Mouse (Mus musculus) MEL (cell line): ENCODE measurements around the gene Ski. TPM values are rescaled to one million over a fixed set of nuclear protein-coding genes. Genes with fewer than 3 reads are reported as not detected.
A peak's percentile ranks its signal among the peaks of the same experiment; 100 is the strongest.

Source experiments
- DNase-seq: peaks from one replicate; pipeline ENCODE4 v3.0.0; 2011; ENCODE audit warnings: low read depth, low spot score
- H3K27ac ChIP-seq: 2 replicates; pipeline ENCODE4 v1.5.1; 2012; ENCODE audit warnings: low read depth, mild to moderate bottlenecking, control low read depth, low read length, moderate library complexity; ENCODE audit not compliant: control insufficient read depth
- H3K27me3 ChIP-seq, 2 experiments: fragments of 150-350 bp in 1 of 2; sonication (generic) in 1 of 2; 2 replicates each; pipeline ENCODE4 v1.6.1; 2012; ENCODE audit warnings: low read length in 2 of 2, mild to moderate bottlenecking in 2 of 2, improper control_type of control experiment in 1 of 2, moderate library complexity in 1 of 2; ENCODE audit not compliant: insufficient read depth in 2 of 2, control insufficient read depth in 1 of 2
- H3K36me3 ChIP-seq, 2 experiments: 2 replicates each; pipeline ENCODE4 v1.6.1; 2012 to 2014; ENCODE audit warnings: low read length in 2 of 2, improper control_type of control experiment in 1 of 2, inconsistent platforms in 1 of 2, mild to moderate bottlenecking in 1 of 2; ENCODE audit not compliant: insufficient read depth in 2 of 2, control insufficient read depth in 1 of 2
- H3K4me1 ChIP-seq, 2 experiments: fragments of 150-350 bp in 1 of 2; sonication (generic) in 1 of 2; 2 replicates each; pipeline ENCODE4 v1.6.1; 2012; ENCODE audit warnings: low read length in 2 of 2, improper control_type of control experiment in 1 of 2, mild to moderate bottlenecking in 1 of 2; ENCODE audit not compliant: insufficient read depth in 2 of 2, control insufficient read depth in 1 of 2
- H3K4me3 ChIP-seq, 2 experiments: fragments of 150-350 bp in 1 of 2; sonication (generic) in 1 of 2; 2 replicates each; pipeline ENCODE4 v1.5.1; 2012; ENCODE audit warnings: low read depth in 2 of 2, low read length in 2 of 2, mild to moderate bottlenecking in 2 of 2, moderate library complexity in 2 of 2, control low read depth in 1 of 2, improper control_type of control experiment in 1 of 2; ENCODE audit not compliant: control insufficient read depth in 1 of 2, insufficient read depth in 1 of 2
- H3K79me2 ChIP-seq: 2 replicates; pipeline ENCODE4 v1.6.1; 2012; ENCODE audit warnings: mild to moderate bottlenecking, low read length, moderate library complexity; ENCODE audit not compliant: control insufficient read depth, poor library complexity, insufficient read depth
- H3K9ac ChIP-seq: 2 replicates; pipeline ENCODE4 v1.6.1; 2012; ENCODE audit warnings: low read depth, mild to moderate bottlenecking, control low read depth, low read length, moderate library complexity; ENCODE audit not compliant: control insufficient read depth, poor library complexity, severe bottlenecking
- H3K9me3 ChIP-seq: fragments of 150-350 bp; sonication (generic); replicated peaks from 2 replicates; pipeline ENCODE4 v1.6.1; 2012; ENCODE audit warnings: mild to moderate bottlenecking, low read length, improper control_type of control experiment, moderate library complexity; ENCODE audit not compliant: insufficient read depth
- CTCF ChIP-seq, 3 experiments: IDR thresholded peaks in 2 of 3; conservative IDR thresholded peaks in 1 of 3; 2 replicates each; pipeline ENCODE4 v1.5.1; 2011 to 2012; ENCODE audit warnings: low read length in 3 of 3, low read depth in 2 of 3, mild to moderate bottlenecking in 2 of 3, improper control_type of control experiment in 1 of 3, inconsistent platforms in 1 of 3, mixed read lengths in 1 of 3, moderate library complexity in 1 of 3; ENCODE audit not compliant: control insufficient read depth in 1 of 3, insufficient read depth in 1 of 3, poor library complexity in 1 of 3, severe bottlenecking in 1 of 3
- ELF1 ChIP-seq: IDR thresholded peaks from 2 replicates; pipeline ENCODE4 v1.6.1; 2014; ENCODE audit warnings: low read depth, mild to moderate bottlenecking, inconsistent platforms, low read length, improper control_type of control experiment, moderate library complexity
- ETS1 ChIP-seq: IDR thresholded peaks from 2 replicates; pipeline ENCODE4 v1.6.1; 2012; ENCODE audit warnings: low read depth, mild to moderate bottlenecking, inconsistent platforms, low read length, improper control_type of control experiment, moderate library complexity
- GATA1 ChIP-seq: IDR thresholded peaks from 2 replicates; pipeline ENCODE4 v1.6.1; 2011; ENCODE audit warnings: low read depth, low read length, improper control_type of control experiment
- HCFC1 ChIP-seq: IDR thresholded peaks from 2 replicates; pipeline ENCODE4 v1.6.1; 2012; ENCODE audit warnings: low read depth, mild to moderate bottlenecking, inconsistent platforms, low read length, improper control_type of control experiment, moderate library complexity
- JUND ChIP-seq: IDR thresholded peaks from 2 replicates; pipeline ENCODE4 v1.6.1; 2011; ENCODE audit warnings: low read depth, mild to moderate bottlenecking, improper control_type of control experiment, low read length
- KAT2A ChIP-seq: conservative IDR thresholded peaks from 2 replicates; pipeline ENCODE4 v1.6.1; 2012; ENCODE audit warnings: low read depth, low read length, improper control_type of control experiment, inconsistent platforms
- MAFK ChIP-seq: IDR thresholded peaks from 2 replicates; pipeline ENCODE4 v1.6.1; 2011; ENCODE audit warnings: low read depth, mild to moderate bottlenecking, low read length, improper control_type of control experiment, borderline replicate concordance
- MAX ChIP-seq: IDR thresholded peaks from 2 replicates; pipeline ENCODE4 v1.6.1; 2011; ENCODE audit warnings: low read length, improper control_type of control experiment
- MAZ ChIP-seq: IDR thresholded peaks from 2 replicates; pipeline ENCODE4 v1.6.1; 2012; ENCODE audit warnings: low read depth, mild to moderate bottlenecking, inconsistent platforms, low read length, improper control_type of control experiment
- MXI1 ChIP-seq: IDR thresholded peaks from 2 replicates; pipeline ENCODE4 v1.6.1; 2011; ENCODE audit warnings: mild to moderate bottlenecking, low read depth, low read length, improper control_type of control experiment
- MYC ChIP-seq: IDR thresholded peaks from 2 replicates; pipeline ENCODE4 v1.6.1; 2011; ENCODE audit warnings: low read depth, mild to moderate bottlenecking, low read length, improper control_type of control experiment, moderate library complexity
- NRF1 ChIP-seq: IDR thresholded peaks from 2 replicates; pipeline ENCODE4 v1.6.1; 2014; ENCODE audit warnings: low read depth, mild to moderate bottlenecking, inconsistent platforms, low read length, improper control_type of control experiment, moderate library complexity; ENCODE audit not compliant: poor library complexity, insufficient read depth, severe bottlenecking
- POLR2AphosphoS2 ChIP-seq: IDR thresholded peaks from 2 replicates; pipeline ENCODE4 v1.6.1; 2011; ENCODE audit warnings: low read length, improper control_type of control experiment
- RAD21 ChIP-seq: IDR thresholded peaks from 2 replicates; pipeline ENCODE4 v1.6.1; 2011; ENCODE audit warnings: mild to moderate bottlenecking, low read depth, low read length, improper control_type of control experiment
- SIN3A ChIP-seq: IDR thresholded peaks from 2 replicates; pipeline ENCODE4 v1.6.1; 2012; ENCODE audit warnings: low read length, improper control_type of control experiment, inconsistent platforms
- SMC3 ChIP-seq: IDR thresholded peaks from 2 replicates; pipeline ENCODE4 v1.6.1; 2011; ENCODE audit warnings: low read depth, low read length, improper control_type of control experiment
- TAL1 ChIP-seq: IDR thresholded peaks from 2 replicates; pipeline ENCODE4 v1.6.1; 2012; ENCODE audit warnings: mild to moderate bottlenecking, inconsistent platforms, low read length, moderate library complexity, mixed read lengths
- UBTF ChIP-seq: IDR thresholded peaks from 2 replicates; pipeline ENCODE4 v1.6.1; 2012; ENCODE audit warnings: low read depth, mild to moderate bottlenecking, inconsistent platforms, low read length, improper control_type of control experiment, moderate library complexity, borderline replicate concordance; ENCODE audit not compliant: insufficient read depth
- ZC3H11A ChIP-seq: IDR thresholded peaks from 2 replicates; pipeline ENCODE4 v1.6.1; 2012; ENCODE audit warnings: low read depth, mild to moderate bottlenecking, inconsistent platforms, low read length, improper control_type of control experiment
- ZNF384 ChIP-seq: IDR thresholded peaks from 2 replicates; pipeline ENCODE4 v1.6.1; 2012; ENCODE audit warnings: low read depth, mild to moderate bottlenecking, inconsistent platforms, low read length, improper control_type of control experiment
- polyA plus RNA-seq, 2 experiments: library from polyadenylated mRNA; stranded (reverse) in 1 of 2; unstranded in 1 of 2; fragments of >175 nt in 1 of 2; fragments of >200 nt in 1 of 2; gene quantifications; 2 replicates each; pipeline versions ENCODE4 v1.2.1 to v1.2.4; 2012; ENCODE audit warnings: low replicate concordance in 2 of 2, low read depth in 1 of 2; ENCODE audit not compliant: insufficient read length in 2 of 2, insufficient read depth in 1 of 2, missing spikeins in 1 of 2
- total RNA-seq: library from RNA; depleted of rRNA; stranded (reverse); fragments of 300-350 nt; gene quantifications from 2 replicates; pipeline ENCODE4 v1.2.3, GENCODE M21; 2012

Gene Ski
- total and polyA plus RNA-seq, 3 experiments = 6.9 to 16.1 TPM; not detected in 1

DNA sequence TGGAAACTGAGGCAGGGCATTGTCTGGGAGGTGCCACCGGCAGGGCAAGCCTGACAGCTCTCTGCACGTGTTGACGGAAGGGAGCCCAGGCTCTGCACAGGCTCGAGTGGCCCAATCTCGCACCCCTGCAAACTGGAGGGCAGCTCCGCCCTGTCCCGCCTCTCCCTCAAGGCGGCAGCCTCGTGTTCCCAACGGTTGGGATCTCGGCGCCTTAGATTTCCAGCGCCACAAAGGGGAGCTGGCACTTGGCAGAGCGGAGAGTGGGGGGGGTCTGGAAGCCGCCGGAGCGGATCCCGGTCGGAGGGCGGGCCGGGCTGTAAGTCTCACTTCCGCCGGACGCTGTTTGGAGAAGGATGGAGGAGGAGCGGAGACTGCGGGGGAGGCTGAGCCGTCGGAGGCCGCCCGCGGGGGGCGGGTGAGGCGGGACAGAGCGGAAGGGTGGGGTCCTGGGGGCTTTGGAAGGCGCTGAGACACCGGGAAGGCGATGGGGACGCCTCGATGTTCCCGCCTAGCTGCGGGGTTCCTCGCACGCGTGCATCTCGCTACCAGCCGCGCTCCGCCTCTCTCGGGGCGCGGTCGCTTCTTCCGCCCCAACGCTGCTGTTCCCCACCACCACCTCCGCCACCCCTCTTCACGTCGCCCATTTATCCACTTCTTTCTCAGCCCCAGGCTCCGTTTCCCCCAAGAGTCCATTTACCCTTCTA, 27.4 kb upstream of the Ski start, which contains the start of gene Faap20 (continued):
- TF ChIP-seq TAL1 = no peak
- TF ChIP-seq KAT2A = no peak
- TF ChIP-seq, all 39 proteins: peak for 17

DNA sequence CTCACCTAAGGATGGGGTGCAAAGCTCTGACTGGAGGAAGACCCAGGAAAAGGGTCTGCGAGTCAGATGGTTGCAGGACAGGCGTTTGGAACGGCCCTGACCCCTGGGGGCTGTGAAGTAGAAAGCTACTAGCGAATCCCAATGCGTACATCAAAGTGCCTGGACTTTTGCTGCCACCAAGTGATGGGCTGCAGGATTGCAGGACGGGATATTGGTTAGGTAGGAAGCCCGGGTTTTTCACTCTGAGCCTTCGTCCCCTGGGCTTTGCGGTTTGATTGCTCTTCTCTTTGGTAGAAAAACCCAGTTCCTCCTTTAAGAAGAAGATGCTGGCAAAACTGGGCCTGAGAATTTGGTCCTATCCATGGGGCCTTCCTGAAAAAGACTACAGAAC, 26.9 kb upstream of the Ski start:
- Histone ChIP-seq H3K4me1 (peaks cover 0 to 11% of the 10 kb centered on the region in 2 experiments), H3K27ac (peak overlapping the region; percentile 89), H3K36me3 (peaks cover 0 to 5% of the 10 kb centered on the region in 2 experiments; a peak in 2 of 4 replicates), H3K9ac (peak overlapping the region; percentile 81), H3K79me2 (peaks cover 7% of the 10 kb centered on the region), H3K4me3 (peak overlapping the region; percentile 69 to 95), H3K9me3 (no peaks in the 10 kb centered on the region), H3K27me3 (no peaks in the 10 kb centered on the region)
- TF ChIP-seq RAD21 (peak; percentile 100), CTCF (IDR thresholded peaks at IDR 0.05 in 2 of 3, conservative IDR thresholded peaks at IDR 0.05 in 1 of 3; ENCODE audit: control insufficient read depth in 1 of 3, insufficient read depth in 1 of 3, low read depth in 2 of 3, low read length in 3 of 3, poor library complexity in 1 of 3, severe bottlenecking in 1 of 3) (peak; percentile 90 to 99 (median 95)), ETS1 (peak; percentile 26; the same call in 1 of the 2 replicates), ZNF384 (0 out of 2 replicates have a peak, but pooled peaks have one; percentile 31), MXI1 (peak; percentile 58), JUND (peak; percentile 20; the same call in 1 of the 2 replicates), MAX (peak; percentile 29; the same call in 1 of the 2 replicates), MAFK (no peak), SMC3 (peak; percentile 99), NRF1 (0 out of 2 replicates have a peak, but pooled peaks have one; percentile 28), POLR2AphosphoS2 (no peak), SIN3A (peak; percentile 85), ELF1 (peak; percentile 63), GATA1 (no peak), MYC (0 out of 2 replicates have a peak, but pooled peaks have one; percentile 36), ZC3H11A (peak; percentile 99), HCFC1 (0 out of 2 replicates have a peak, but pooled peaks have one; percentile 34), MAZ (peak; percentile 67; the same call in 1 of the 2 replicates), UBTF (no peak)
- peak; percentile 94 for DNase-seq
